Mouse (Mus musculus) cortical plate, adult 2 months (tissue): Measurements from ENCODE around the gene Upp1.
"Not testable (repeated sequence)": the region's sequence is repeated elsewhere in the genome, so short reads cannot be mapped to it uniquely, and the experiment has no call there.

Experiments used
- CTCF ChIP-seq: fragments of 200-500 bp; IDR thresholded peaks from 2 replicates; pipeline ENCODE4 v1.5.1; 2011; ENCODE audit warnings: mild to moderate bottlenecking, control low read depth, low read length; ENCODE audit not compliant: insufficient read depth; ENCODE audit errors: extremely low read depth
- POLR2A ChIP-seq: fragments of 200-500 bp; IDR thresholded peaks from 2 replicates; pipeline ENCODE4 v1.6.1; 2011; ENCODE audit warnings: mild to moderate bottlenecking, low read length, control low read depth; ENCODE audit not compliant: insufficient read depth; ENCODE audit errors: extremely low read depth

DNA sequence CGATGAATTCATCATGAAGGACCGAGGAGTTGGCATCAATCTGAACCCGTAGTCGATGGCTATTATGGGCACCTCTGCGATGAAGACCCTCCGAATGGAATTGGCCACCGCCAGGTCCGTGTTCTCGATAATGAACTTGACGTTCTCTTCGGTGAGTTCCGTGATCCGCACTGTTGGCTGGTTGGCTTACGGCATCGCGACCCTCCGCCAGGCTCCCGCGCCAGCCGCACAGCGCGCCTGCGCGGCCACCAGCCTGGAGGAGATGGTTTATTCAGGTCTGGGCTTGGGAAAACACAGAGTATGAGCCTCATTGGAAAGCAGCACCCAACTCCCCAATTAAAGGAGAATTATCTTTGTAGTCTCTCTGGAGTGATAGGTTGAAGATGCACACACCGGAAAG, 32.5 kb downstream of the Upp1 start:
- TF ChIP-seq POLR2A, CTCF: not testable (repeated sequence)
